ENCODE assay signal across 12 mouse cellular contexts in the genomic region with DNA sequence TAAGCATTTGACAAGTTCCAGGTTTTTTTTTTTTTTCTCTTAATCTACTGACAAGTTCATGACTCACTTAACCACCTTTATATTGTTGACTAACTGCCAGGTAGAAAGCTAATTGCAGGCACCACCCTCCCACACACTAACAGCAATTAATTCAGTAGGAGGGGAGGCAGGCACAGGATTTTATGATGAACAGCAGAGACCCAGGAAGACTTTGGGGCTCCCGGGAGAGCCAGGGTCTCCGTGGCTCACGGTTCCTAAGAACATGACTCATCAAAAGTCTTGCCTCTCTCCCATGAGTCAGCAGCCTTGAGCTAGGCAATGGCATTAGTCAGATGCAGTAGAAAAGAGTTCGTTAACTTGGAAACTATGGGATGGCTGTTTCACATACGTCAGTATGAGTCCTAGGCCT.
DNase-seq lines count a peak whose midpoint lies in the region; ATAC-seq and TF ChIP-seq lines count a peak whose summit lies in the region.
"Had no signal": no experiment of that assay in that cellular context is flagged by ENCODE, and none has a peak within 500 bp of the region (broad histone marks: within the 10 kb centered on the region; RNA-seq: fewer than 3 reads in every experiment).

No protein-coding gene starts in this region.

- no peaks in the 10 kb centered on the region for H3K36me3 ChIP-seq in intestine, embryonic 16.5 days (ENCODE audit: control insufficient read depth, insufficient read depth, low read length)
- no peaks in the 10 kb centered on the region for H3K36me3 ChIP-seq in intestine, embryonic 15.5 days
- H3K36me3 ChIP-seq in stomach, postnatal 0 days (ENCODE audit: control insufficient read depth, insufficient read depth, low read length), result no peaks in the 10 kb centered on the region
- H3K36me3 ChIP-seq: hindbrain, embryonic 15.5 days; neural tube, embryonic 13.5 days had no signal

- peaks cover 14% of the 10 kb centered on the region for H3K4me1 ChIP-seq in intestine, embryonic 16.5 days (ENCODE audit: control insufficient read depth, insufficient read depth, low read length)
- peaks cover 3% of the 10 kb centered on the region for H3K4me1 ChIP-seq in intestine, embryonic 15.5 days (replicated peaks)
- H3K4me1 ChIP-seq in stomach, postnatal 0 days (replicated peaks; ENCODE audit: control insufficient read depth, insufficient read depth), result no peaks in the 10 kb centered on the region; the same call in 1 of the 2 replicates
- H3K4me1 ChIP-seq: hindbrain, embryonic 15.5 days; neural tube, embryonic 13.5 days had no signal

- peak; percentile 63 for DNase-seq in MN1 (ENCODE audit: low spot score)
- DNase-seq in fibroblast of lung, adult 2 months (ENCODE audit: low read depth), result peak; percentile 55
- peak; percentile 44 for DNase-seq in stomach, postnatal 0 days (ENCODE audit: low spot score)
- no peak for DNase-seq in testis, postnatal 10 days (ENCODE audit: low spot score)
- no peak for DNase-seq in thymus, postnatal 0 days (ENCODE audit: low spot score)
- DNase-seq: lung, postnatal 14 days; midbrain, embryonic 14.5 days; thymus, postnatal 4 days had no signal

- TF ChIP-seq CTCF in stomach, postnatal 0 days (IDR thresholded peaks at IDR 0.05; ENCODE audit: low read depth), result no peak

- no peak overlapping the region for H3K9ac ChIP-seq in intestine, embryonic 16.5 days (ENCODE audit: low read depth, low read length)
- H3K9ac ChIP-seq in intestine, embryonic 15.5 days, result no peak overlapping the region
- no peak overlapping the region for H3K9ac ChIP-seq in stomach, postnatal 0 days (ENCODE audit: low read length)
- H3K9ac ChIP-seq: hindbrain, embryonic 15.5 days; neural tube, embryonic 13.5 days had no signal

- 68% methylated on average over 5 of the region's 5 CpGs for WGBS in intestine, embryonic 16.5 days
- WGBS in intestine, embryonic 15.5 days, result 75% methylated on average over 5 of the region's 5 CpGs
- WGBS in stomach, postnatal 0 days, result 60% methylated on average over 5 of the region's 5 CpGs

- no peak overlapping the region for H3K27ac ChIP-seq in intestine, embryonic 16.5 days (ENCODE audit: low read length)
- H3K27ac ChIP-seq in intestine, embryonic 15.5 days, result no peak overlapping the region
- no peak overlapping the region for H3K27ac ChIP-seq in stomach, postnatal 0 days (replicated peaks)
- H3K27ac ChIP-seq: hindbrain, embryonic 15.5 days; neural tube, embryonic 13.5 days had no signal

- H3K4me3 ChIP-seq in intestine, embryonic 16.5 days (ENCODE audit: low read length), result no peak overlapping the region
- no peak overlapping the region for H3K4me3 ChIP-seq in intestine, embryonic 15.5 days (replicated peaks)
- H3K4me3 ChIP-seq in stomach, postnatal 0 days (ENCODE audit: low read depth, low read length), result no peak overlapping the region
- H3K4me3 ChIP-seq: hindbrain, embryonic 15.5 days; neural tube, embryonic 13.5 days had no signal

- TF ChIP-seq EP300 in stomach, postnatal 0 days (optimal IDR thresholded peaks at IDR 0.05), result no peak

- H3K4me2 ChIP-seq in intestine, embryonic 16.5 days (ENCODE audit: low read depth, low read length), result no peak overlapping the region
- no peak overlapping the region for H3K4me2 ChIP-seq in intestine, embryonic 15.5 days (replicated peaks)
- no peak overlapping the region for H3K4me2 ChIP-seq in stomach, postnatal 0 days (replicated peaks; ENCODE audit: low read depth)
- H3K4me2 ChIP-seq: hindbrain, embryonic 15.5 days; neural tube, embryonic 13.5 days had no signal

- no peaks in the 10 kb centered on the region for H3K9me3 ChIP-seq in intestine, embryonic 16.5 days (ENCODE audit: control insufficient read depth, low read length)
- H3K9me3 ChIP-seq in intestine, embryonic 15.5 days, result no peaks in the 10 kb centered on the region
- H3K9me3 ChIP-seq in stomach, postnatal 0 days (ENCODE audit: control insufficient read depth, low read length), result no peaks in the 10 kb centered on the region
- H3K9me3 ChIP-seq: hindbrain, embryonic 15.5 days; neural tube, embryonic 13.5 days had no signal

- no peaks in the 10 kb centered on the region for H3K27me3 ChIP-seq in intestine, embryonic 16.5 days (replicated peaks; ENCODE audit: control insufficient read depth, insufficient read depth, low read length)
- no peaks in the 10 kb centered on the region for H3K27me3 ChIP-seq in intestine, embryonic 15.5 days (replicated peaks)
- H3K27me3 ChIP-seq in stomach, postnatal 0 days (ENCODE audit: control insufficient read depth, insufficient read depth, low read length), result no peaks in the 10 kb centered on the region
- H3K27me3 ChIP-seq: hindbrain, embryonic 15.5 days; neural tube, embryonic 13.5 days had no signal

- ATAC-seq in intestine, embryonic 16.5 days, result 0 out of 2 replicates have a peak, but pooled peaks have one; percentile 8
- no peak for ATAC-seq in intestine, embryonic 15.5 days
- peak; percentile 71 for ATAC-seq in stomach, postnatal 0 days (ENCODE audit: low FRiP score, low TSS enrichment)

Comparison
In these comparisons a context has a peak if more than half of its experiments do, and no peak if none do; other contexts are left out.
1. DNase-seq: peak in MN1 (single experiment), fibroblast of lung, adult 2 months (single experiment) and stomach, postnatal 0 days (single experiment); none in testis, postnatal 10 days (single experiment) and thymus, postnatal 0 days (single experiment).